ENCODE assay signal across 8 mouse cellular contexts in the genomic region with DNA sequence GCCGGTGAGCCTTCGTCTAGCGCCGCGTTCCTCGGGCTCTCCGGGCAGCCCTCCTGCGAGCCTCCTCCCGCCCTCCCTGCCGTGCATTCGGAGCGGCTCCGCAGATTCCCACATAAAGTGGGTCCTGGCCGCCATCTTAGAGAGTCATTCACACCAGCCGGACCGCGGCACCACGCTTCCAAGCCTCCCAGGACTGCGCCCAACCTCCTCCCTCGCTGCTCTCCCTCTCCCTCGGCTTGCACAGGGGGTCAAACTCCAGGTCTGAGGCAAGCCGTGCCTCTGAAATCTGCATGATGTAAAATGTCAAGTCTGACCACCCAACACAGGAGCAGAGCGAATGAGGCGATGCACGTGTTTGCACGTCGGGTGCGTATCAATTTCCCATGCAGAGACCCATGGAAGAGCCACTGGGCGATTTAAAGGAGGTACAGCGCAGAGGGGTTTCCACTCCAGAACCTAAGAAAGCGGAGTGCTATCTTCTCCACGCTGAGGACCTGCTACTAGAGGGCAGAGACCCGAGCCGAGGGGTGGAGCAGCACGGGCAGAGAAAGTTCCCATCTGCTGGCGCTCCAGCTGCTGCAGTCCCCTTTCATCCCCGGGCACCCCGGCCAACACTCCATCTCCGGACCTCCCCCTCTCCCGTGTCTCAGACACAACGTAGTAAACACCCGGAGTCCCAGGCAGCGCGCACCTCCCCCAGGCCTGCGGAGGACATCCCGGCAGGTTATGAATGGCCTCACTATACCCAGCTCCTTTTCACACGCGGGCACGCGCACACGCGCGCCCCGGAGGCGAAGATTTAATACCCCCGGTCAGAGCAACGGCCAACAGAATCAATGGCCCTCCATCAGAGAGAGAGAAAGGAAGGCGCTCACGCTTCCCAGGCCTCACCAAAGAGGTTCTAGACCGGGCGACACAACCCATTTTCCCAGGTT. TPM values are rescaled to one million over a fixed set of nuclear protein-coding genes. Genes with fewer than 3 reads are reported as not detected.
DNase-seq lines count a peak whose midpoint lies in the region; ATAC-seq and TF ChIP-seq lines count a peak whose summit lies in the region.

No protein-coding gene starts in this region.

- TF ChIP-seq CTCF in lung, postnatal 0 days (IDR thresholded peaks at IDR 0.05): no peak

- peak overlapping the region; percentile 89 for H3K4me2 ChIP-seq in forebrain, embryonic 15.5 days (replicated peaks)
- peak overlapping the region; percentile 82 for H3K4me2 ChIP-seq in lung, postnatal 0 days (replicated peaks; ENCODE audit: low read depth, low read length)

- no peaks in the 10 kb centered on the region for H3K9me3 ChIP-seq in forebrain, embryonic 15.5 days
- H3K9me3 ChIP-seq in lung, postnatal 0 days (ENCODE audit: low read length): no peaks in the 10 kb centered on the region

- peak overlapping the region; percentile 98 for H3K27ac ChIP-seq in forebrain, embryonic 15.5 days (replicated peaks)
- H3K27ac ChIP-seq in lung, postnatal 0 days (ENCODE audit: low read length): peak overlapping the region; percentile 97

- peak overlapping the region; percentile 96 for H3K9ac ChIP-seq in forebrain, embryonic 15.5 days (replicated peaks)
- peak overlapping the region; percentile 89 for H3K9ac ChIP-seq in lung, postnatal 0 days (replicated peaks; ENCODE audit: low read depth)

- peak; percentile 45 for ATAC-seq in forebrain, embryonic 15.5 days (replicated peaks)
- no peak for ATAC-seq in lung, postnatal 0 days

- TF ChIP-seq EP300 in lung, postnatal 0 days (IDR thresholded peaks at IDR 0.05): no peak

- peaks cover 48% of the 10 kb centered on the region for H3K4me1 ChIP-seq in forebrain, embryonic 15.5 days
- 0 out of 2 replicates have a peak, but pooled peaks cover 3% of the 10 kb centered on the region for H3K4me1 ChIP-seq in lung, postnatal 0 days (ENCODE audit: insufficient read depth, low read depth, low read length)

- no peaks in the 10 kb centered on the region for H3K27me3 ChIP-seq in forebrain, embryonic 15.5 days
- H3K27me3 ChIP-seq in lung, postnatal 0 days (replicated peaks; ENCODE audit: insufficient read depth, low read length): no peaks in the 10 kb centered on the region

- DNase-seq in Muller cell, postnatal 12 days (ENCODE audit: inconsistent ontology term): peak; percentile 80
- DNase-seq in cerebellum, adult 18-20 months: peak; percentile 69 to 75
- peak; percentile 57 for DNase-seq in heart, postnatal 4 days
- peak; percentile 77 to 81 for DNase-seq in layer of hippocampus, postnatal 10 days (ENCODE audit: low spot score in 2 of 2)
- peak; percentile 64 for DNase-seq in lung, postnatal 0 days (ENCODE audit: low spot score)
- peak; percentile 93 for DNase-seq in retina, postnatal 1 day
- peak; percentile 48 to 66 for DNase-seq in thymus, postnatal 36 days

- peak overlapping the region; percentile 99 for H3K4me3 ChIP-seq in forebrain, embryonic 15.5 days
- H3K4me3 ChIP-seq in lung, postnatal 0 days (ENCODE audit: low read depth, low read length): peak overlapping the region; percentile 89

- WGBS in forebrain, embryonic 15.5 days: under 1% methylated on average over 61 of the region's 61 CpGs
- WGBS in lung, postnatal 0 days: under 1% methylated on average over 61 of the region's 61 CpGs

- no peaks in the 10 kb centered on the region for H3K36me3 ChIP-seq in forebrain, embryonic 15.5 days
- no peaks in the 10 kb centered on the region for H3K36me3 ChIP-seq in lung, postnatal 0 days (ENCODE audit: insufficient read depth, low read length)

RNA-seq across cellular contexts. Expression of a gene that starts 1.8 kb away (rescaled TPM):
- 18.5 and 18.9 TPM in 2 replicates for polyA plus RNA-seq in forebrain, embryonic 15.5 days (2015; fragmentation: Nextera tagmentation; extraction: Ambion mirVana)
- 10 to 100 TPM; 33.7 to 34.9 TPM for total RNA-seq in heart, postnatal 4 days (2021)
- total RNA-seq in layer of hippocampus, postnatal 10 days (2021): 10 to 100 TPM; 62.9 to 64.5 TPM
- 5.7 and 8.8 TPM in 2 replicates for polyA plus RNA-seq in lung, postnatal 0 days (2015; fragmentation: Nextera tagmentation; extraction: Ambion mirVana)
